Mouse (Mus musculus): ENCODE data around the gene Ttc25.
A peak's percentile ranks its signal among the peaks of the same experiment; 100 is the strongest.

The Ttc25 gene

DNA sequence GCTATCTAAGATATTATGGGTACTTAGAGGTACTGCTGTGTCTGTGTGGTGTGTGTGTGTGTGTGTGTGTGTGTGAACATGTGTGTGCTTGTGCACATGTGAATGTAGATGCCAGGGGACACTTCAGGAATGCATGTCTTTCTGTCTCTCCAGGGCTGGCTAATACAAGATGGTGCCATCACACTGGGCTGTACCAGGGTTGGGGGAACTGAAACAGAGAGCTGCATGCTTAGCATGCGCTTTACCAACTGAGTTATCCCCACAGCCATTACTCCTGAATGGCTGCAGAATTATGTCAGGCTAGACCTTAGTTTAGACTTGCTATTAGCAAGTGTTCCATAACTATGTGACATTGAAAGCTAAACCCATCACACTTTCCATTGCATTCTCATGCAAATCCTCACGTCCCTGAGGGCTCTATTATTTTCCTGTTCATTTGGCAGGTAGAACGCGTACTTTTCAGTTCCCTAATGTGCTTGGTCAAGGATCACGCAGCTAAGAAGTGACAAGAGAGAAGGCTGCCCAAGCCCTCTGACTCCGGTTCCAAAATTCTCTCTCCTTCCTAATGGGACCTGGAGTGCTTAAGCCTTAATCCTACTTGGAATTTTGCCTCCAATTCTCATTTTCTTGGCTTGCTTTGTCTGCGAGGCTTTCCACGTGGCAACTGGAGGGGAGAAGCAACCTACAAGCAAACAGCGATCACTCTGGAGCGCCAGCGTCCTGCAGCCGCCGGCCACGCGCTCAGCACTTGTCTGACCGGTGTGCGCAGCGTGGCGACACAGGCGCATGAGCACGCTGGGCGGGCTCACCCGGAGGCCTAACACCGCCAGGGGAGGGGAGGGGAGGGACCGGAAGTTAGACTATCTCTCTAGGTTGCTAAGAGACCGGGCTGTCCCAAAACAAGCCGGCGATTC is at the start of gene Ttc25:
Ttc25 (plus strand) TSS at position 776 of the 914 bp plus-strand sequence.
- DNase-seq = peak; percentile 97

DNA sequence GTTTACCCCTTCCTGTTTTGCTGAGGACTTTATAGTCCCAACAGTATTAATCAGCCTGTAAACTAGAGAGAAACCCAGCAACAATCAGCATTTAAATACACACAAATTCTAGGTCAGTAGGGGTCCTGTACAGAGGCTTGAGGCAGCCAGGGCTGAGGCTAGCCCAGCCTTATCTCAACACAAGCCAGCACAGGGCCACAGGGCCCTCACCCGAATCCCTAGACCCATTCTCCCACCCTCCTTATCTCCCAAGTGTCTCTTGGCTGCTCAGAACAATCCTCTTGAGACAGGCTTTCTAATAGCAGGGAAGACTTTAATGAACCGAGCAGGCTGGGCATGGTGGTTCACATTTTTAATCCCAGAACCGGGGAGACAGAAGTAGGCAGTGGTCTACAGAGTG is 45.2 kb upstream of the Ttc25 start:
- DNase-seq = no peak

DNA sequence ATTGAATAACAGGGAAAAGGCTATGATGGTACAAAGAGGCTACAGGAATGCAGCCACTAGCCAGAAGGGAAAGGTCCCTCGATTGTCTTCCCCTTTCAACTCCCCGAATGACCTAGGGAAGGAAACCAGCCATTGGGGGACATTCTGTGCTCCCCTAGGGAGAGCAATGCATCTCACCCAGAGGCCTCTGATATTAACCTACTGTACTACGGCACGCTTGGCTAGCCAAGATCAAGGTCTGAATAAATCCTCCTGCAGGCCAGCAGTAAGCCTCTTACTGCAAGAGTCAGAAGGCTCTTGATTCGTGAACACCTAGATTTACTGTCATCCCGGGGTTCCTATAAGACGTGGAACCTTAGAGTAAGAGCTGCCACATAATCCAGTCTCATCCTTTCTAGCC is 44.8 kb upstream of the Ttc25 start:
- no peak for DNase-seq

DNA sequence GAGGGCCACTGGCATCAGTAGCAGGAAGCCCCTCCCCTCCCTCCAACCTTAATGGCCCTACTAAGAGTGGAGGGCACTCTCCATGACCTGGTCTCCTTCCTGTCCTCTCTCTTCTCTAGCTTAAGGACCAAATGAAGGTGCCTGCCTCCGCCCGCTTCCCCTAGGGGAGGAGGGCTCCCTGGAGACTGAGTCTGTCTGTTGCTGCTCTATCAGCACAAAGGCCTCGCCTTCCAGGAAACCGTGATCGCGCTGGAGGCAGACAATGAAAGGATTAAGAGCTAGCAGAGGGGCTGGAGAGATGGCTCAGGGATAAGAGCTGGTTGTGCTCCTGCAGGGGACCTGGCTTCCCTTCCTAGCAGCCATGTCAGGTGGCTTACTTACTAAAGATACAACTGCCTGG is 44.1 kb upstream of the Ttc25 start:
- no peak for DNase-seq

DNA sequence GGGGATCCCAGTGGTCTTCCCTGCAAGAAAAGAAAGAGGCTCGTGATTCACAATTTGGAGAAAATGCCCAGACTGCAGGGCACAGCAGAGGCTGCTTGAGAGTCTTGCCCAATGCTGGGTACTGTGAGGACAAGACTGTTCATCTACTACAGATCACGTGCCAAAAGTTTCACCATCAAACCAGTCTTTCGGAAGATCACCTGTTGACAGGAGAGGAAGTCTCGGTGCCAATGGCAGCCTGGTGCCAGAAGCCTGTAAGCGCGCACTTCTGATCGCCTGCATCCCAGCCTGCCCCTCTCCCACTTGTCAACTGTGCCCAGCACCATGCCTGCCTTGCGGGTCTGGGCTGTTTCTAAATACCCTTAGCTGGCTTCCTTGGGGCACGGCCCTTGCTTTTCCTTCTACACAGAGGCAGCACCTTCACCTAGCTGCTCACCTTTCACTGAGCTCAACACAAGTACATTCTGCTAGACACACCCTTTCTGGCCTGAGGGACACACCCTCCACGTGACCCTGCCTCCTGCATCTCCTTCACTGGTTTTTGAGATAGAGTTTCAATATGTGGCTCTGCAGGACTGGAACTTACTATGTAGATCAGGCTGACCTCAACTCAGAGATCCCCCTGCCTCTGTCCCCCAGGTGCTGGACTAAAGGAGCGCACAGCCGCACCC is 40.3 kb upstream of the Ttc25 start:
- no peak for DNase-seq

DNA sequence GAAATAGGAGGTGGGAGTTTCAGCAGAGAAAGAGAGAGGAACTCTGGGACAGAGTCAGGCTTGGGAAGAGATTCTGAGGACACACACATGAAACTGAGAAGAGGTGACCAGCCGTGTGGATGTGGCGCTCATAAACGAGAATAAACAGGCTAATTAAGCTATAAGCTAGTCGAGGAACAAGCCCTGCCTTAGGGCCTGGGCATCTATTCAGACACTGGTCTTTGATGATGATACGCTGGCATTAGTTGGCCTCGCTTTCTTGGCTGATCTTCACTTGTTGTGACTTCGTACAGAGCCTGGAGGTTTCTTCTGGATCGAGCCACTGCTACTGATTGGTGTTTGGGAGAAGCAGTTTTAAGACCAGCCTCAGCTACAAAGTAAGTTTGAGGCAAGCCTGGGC is 39.4 kb upstream of the Ttc25 start:
- DNase-seq = no peak

DNA sequence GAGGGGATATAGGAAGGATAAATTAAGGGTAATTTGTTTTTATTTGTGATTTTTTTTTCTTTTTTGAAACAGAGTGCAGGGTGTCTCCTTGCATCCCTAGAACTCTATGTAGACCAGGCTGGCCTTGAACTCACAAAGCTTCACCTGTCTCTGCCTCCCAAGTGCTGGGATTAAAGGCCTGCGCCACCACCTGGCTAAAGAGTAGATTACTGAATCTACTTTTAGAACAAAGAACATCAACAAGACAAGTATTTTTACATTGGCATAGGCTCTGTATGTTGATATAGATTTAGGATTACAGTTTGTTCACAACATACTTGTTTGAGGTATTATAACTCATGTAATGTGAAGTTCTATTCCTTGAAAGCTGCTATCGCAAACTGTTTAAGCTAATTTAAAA is 34.9 kb upstream of the Ttc25 start:
- no peak for DNase-seq

DNA sequence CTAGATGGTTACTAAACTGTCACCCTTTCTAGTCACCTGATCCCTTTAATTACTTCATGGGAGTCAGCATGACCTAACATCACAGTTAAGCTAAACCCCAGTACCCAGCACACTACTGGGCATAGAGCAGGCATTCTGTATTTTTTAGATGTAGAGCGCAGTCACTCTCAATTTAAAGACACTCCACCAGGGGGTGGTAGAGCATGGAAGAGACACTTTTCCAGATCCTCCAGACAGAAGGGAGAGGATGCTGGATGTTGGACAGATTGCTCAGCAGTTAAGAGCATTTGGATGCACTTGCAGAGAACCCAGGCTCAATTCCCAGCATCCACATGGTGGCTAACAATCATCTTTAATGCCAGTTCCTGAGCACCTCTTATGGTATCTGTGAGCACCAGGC is 33.0 kb upstream of the Ttc25 start:
- DNase-seq = peak; percentile 28

DNA sequence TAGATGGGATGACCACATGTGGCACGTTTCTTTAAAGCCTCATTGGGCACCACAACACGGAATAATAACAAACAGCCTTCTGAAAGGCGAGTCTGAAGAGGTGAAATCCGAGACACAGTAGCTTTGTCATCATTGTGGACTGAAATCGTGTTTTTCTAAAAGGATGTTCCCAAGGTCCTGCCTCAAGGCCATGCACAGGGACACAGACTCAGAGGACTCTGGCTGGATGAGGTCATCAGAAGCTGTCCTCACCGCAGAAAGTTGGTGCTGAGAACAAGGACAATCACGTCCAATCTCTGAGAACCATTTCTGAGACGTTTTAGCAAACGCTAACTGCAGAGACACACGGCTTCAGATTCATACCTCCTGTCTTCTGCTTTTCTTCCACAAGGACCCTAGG is 31.7 kb upstream of the Ttc25 start:
- no peak for DNase-seq

DNA sequence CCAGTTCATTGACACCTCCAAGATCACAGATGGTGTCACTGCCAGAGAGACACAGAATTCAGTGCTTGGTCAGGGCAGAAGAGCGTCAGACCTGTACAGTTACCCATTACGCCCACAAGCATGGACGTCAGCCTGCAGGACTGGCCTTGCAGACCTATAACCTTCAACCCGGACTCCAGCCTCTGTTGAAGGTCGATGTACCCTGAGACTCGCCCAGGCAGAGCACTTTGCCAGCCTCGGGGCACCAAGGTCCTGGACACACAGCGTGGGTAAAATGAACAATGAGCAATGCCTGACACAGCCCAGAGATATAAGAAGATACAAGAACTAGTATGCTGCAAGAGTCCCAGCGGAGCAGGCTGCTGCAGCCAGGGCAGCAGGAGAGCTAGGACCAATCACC is 30.3 kb upstream of the Ttc25 start:
- DNase-seq = no peak

DNA sequence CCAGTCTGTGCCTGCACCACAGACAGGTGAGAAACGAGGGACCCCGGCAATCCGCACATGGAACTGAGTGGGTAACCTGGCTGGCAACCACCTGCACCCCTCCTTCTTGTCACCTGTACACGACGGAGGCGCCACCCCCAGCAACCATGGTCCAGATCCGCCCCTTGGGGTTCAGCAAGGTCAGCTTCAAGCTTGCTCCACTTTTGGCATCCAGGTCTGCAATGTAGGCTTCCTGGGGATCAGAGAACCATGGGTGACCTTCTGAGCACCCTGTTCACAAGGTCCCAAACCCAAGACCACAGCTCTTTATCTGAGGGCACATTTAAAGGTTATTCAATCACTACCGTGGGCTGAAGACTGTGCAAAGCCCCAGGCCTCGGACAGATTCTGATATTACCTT is 29.6 kb upstream of the Ttc25 start:
- DNase-seq = no peak

DNA sequence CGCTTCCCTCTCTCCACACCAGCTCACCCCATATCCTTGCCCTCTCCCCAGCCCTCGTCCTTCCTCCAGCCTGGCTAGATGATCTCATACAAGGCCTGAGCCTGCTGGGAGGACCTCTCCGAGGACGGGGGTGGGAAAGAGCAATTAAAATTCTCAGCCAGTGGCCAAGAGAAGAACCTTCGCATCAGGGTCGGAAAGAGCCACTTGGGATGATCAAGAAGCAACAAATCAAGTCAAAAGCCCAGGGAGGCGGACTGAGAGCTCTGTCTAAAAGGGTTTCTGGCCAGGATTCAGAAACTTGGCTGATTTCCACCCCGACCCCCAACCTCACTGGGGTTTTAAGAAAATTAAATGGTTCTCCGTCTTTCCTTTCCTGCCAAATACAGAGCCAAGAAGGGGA is 29.1 kb upstream of the Ttc25 start:
- DNase-seq = no peak

DNA sequence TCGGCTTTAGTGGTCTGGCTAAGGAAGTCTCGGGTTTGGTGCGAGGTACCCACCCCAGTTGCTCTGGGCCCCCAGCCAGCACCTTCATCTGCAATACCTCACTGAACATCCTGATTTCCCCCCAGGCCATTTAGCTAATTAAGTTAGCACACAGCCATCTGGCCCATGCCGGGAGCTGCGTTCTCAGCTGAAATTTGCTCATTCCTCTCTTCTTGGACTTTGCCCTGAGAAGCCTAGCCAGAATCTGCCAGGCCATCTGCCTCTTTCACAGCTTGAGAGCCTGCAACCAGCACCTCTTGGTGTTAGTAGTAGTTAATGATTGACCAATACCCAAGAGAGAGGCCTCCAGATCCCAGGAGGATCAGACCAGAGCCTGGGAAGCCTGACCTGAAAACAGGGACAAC is 27.2 kb upstream of the Ttc25 start:
- DNase-seq = no peak

DNA sequence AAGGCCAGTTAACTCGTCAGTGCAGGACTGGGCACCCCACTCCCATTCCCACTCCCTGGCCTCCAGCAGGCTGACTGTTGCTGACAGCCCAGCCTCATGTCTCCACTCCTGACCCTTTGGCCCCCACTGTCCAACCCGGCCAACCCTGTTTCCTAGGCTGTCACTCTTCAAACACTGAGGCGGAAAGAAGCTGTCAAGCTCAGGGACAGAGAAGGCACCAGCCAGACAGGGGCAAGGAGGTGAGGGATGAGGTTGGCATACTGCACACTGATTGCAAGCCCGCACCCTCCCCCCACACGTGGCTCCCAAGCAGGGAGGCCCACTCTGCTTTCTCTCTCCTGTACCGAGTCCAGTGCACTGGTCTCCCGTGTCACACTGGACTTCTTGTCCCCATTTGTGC is 26.2 kb upstream of the Ttc25 start:
- DNase-seq = no peak

DNA sequence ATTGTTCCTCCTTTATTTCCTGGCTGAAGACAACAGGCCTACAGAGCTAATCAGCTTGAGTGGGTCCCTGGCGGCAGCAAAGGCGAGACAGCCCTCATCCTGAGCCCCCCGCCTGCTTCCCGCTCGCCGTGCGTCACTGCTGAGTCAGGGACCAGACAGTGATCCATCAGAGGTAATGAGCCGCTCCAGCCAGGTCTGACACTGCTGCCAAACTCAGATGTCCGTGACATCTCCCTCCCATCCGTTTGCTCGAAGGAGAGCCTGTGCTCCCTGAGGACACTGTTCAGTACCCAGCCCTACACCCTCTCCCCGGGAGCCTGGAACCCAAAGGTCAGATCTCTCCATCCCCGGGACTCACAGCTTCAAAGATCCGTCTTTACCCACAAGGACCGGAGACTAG is 24.6 kb upstream of the Ttc25 start:
- DNase-seq = no peak

DNA sequence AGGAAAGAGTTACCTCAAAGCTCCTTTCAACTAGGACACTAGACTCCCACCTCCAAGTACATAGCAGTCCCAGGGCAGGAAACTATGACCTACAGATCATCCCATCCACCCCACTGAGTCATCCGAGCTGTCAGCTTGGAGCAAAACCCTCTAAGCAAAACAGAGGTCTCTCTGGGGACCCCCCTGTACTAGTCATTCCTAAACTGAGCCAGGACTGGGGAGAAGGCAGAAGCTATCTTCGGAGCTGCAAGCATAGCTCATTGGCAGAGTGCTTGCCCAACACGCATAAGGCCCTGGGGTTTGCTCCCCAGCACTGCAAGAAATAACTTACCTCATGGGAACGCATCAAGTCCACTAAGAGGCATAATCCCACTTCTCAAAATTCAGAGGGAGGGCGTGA is 21.0 kb upstream of the Ttc25 start:
- no peak for DNase-seq

DNA sequence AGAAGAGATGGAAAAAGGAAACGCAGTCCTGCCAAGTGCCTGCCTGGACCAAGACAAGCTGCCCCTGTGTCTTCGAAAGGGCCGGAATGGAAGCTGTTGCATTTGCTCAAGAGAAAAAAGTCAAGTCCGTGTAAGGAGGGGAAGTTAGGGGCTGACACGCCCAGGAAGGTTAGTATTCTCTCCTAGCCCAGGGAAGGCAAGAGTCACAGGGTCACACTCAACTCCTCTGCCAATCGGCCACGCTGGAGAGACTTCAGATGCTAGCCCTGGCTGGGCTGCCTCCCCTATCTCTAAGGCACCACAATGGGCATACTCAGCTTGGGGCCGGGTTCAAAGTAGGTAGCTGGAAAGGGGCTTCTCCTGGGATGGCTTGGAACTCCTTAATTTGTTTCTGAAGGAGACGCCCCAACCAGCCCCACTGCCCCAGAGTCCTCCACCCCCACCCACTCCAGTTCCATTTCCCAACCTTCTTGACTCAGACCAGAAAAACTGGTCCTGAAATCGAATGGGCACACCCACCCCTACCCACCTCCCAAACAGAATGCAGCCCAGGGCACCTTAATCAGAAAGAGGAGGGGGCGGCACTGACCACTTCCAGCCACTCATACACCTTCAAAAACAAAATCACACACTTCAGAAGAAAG is 20.3 kb upstream of the Ttc25 start:
- DNase-seq = no peak

DNA sequence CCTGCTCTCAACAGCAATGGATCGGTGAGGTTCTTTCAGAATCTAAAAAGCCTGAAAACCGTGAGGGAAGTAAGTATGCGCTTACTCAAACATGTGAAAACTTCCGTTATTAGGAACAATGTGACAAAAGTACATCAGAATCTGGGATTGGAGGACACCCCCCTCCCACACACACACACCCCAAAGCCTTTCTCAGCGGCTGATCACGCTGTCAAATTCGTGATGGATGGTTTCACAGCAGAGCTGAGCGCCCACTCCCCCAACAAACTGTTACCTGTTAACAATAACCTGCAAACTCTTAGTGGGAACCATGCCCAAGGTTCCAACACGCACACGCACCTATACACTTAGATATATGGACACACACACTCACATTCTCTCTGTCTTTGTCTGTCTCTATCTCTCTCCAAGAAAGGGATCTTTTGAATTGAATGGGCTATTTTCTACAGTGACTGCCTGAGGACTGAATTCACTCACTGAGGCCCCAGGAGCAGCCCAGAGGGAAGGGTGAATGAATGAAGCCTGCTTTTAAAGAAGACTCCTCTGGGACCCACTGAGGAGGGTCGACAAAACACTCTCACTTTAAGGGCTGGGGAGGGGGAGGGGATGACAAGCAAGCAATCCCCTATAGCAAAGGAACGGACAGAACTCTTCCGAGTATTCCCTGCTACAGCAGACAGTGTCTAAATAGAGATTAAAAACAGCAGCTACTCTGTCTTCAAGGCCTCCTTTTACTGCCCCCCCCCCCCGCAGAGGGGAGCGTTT is 19.2 kb upstream of the Ttc25 start:
- DNase-seq = peak; percentile 47

DNA sequence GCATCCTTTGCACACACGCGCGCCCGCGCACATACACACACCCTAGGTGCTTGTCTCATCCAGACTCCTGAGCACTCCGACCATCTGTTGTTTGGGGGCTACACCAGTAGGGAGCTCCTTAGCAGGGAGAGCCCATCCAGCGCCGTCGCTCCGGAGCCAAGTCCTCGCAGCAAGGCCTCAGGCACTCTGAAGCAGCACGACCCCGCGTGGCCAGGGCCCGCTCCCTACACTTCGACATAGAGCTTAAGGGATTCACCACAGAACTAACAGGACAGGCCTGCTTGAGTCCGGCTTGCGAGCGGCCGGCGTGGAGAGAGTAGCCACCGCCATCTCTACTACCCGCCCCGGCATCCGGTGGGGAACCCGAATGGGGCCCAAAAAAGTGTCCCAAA is 18.3 kb upstream of the Ttc25 start:
- peak; percentile 79 for DNase-seq

DNA sequence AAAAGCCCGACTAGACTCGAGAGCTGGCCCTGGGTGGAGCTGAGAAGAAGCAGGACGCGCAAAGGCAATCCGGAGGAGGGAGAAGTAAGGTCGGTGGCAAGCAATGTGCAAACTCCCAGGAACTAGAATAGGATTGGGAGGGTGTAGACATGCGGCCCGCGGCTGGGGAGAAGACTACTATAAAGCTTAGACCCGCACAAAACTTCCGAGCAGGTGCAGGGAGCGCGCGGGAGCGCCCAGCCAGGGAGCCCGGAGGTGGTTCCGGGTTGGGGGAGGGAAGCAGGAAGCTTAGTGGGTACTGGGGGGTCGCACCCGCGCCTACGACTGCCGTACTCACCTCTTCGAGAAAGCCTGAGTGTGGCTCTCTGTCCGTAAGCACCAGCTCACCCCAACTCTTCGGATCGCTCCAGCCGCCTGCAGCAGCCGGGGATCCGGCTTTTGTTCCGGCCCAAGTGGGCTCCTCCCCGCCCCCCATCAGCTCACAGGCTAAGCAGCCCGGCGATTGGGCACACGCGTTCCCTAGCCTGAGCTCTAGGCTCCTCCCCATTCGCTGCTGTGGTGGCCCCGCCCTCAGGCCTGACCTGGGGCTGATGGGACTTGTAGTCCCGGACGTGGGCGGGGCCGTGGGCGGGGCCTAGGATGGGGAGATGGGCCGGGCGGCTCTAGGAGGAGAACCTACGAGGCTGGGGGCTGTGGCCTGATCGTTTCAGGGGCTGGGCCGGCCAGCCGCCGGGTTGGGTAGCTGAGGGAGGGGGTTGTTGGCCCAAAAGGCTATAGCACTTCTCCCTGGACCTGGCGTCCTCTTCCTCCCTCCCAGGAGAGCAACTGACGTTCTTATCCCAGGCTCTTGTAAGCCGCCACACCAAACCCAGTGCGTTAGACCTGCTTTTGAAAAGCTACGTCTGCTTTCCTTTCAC is 17.7 kb upstream of the Ttc25 start, which contains the start of gene Acly:
Acly (minus strand) TSS at position 543 of the 917 bp plus-strand sequence.
- peak; percentile 100 for DNase-seq

DNA sequence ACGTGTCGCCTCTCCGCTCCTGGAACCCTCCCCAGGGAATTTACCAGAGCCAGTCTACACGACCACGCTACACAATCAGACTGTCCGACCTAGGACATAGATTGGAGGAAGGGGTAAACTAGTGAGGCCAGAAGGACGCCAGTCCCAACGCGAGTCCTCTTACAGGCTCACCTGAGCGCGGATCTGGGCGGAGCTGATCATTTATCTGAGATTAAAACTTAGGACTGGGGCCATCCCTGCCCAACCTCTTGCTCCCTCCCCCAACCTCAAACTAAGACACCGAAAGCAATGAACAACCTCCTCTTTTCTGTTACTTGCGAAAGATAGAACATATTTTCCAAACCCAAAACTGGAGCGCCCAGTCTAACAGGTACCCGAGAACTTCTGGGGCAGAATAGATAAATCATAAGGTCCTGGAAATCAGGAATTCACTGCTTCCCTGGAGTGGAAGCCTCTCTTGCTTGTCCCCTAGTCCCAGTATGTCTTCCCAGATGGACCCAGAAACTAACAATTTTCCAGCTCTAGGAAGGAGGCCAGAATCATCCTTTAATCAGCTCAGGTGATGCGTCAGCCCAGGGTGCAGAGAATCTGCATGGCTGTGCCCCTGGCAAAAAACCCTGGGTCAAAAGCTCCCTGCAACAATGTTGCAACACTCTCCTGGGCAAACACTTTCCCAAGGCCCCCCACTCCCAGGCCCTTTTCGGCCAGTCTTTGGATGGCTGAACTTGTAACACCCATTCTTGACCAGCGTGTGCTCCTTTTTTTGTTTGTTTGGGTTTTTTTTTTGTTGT is 16.8 kb upstream of the Ttc25 start:
- DNase-seq = no peak
